Mouse (Mus musculus): ENCODE data around the gene Kdm8. TPM values are rescaled to one million over a fixed set of nuclear protein-coding genes. Genes with fewer than 3 reads are reported as not detected.

The Kdm8 gene
- polyA plus RNA-seq, 1 experiment from 2014 or later: 4.2 TPM

GRCm38 (mm10) chr7:125484791-125485190 is 40.3 kb downstream of the Kdm8 start:
- no peak overlapping the region for H3K4me3 ChIP-seq (ENCODE audit: low read depth, low read length)
- no peaks in the 10 kb centered on the region for H3K9me3 ChIP-seq (ENCODE audit: low read length)
- ATAC-seq (no peak), DNase-seq (ENCODE audit: low spot score) (no peak)
- H3K9ac ChIP-seq (replicated peaks; ENCODE audit: low read depth): no peak overlapping the region
- peaks cover 16% of the 10 kb centered on the region; the same call in 1 of the 2 replicates for H3K36me3 ChIP-seq (ENCODE audit: insufficient read depth, low read length)
- H3K4me1 ChIP-seq (ENCODE audit: insufficient read depth, low read depth, low read length): no peaks in the 10 kb centered on the region
- no peak for TF ChIP-seq CTCF (IDR thresholded peaks at IDR 0.05)
- no peak for TF ChIP-seq EP300 (IDR thresholded peaks at IDR 0.05)
- no peaks in the 10 kb centered on the region for H3K27me3 ChIP-seq (replicated peaks; ENCODE audit: insufficient read depth, low read length)
- no peak overlapping the region for H3K27ac ChIP-seq (ENCODE audit: low read length)
- H3K4me2 ChIP-seq (replicated peaks; ENCODE audit: low read depth, low read length): no peak overlapping the region
- 90% methylated on average over 7 of the region's 7 CpGs for WGBS

GRCm38 (mm10) chr7:125486121-125486630 is 41.7 kb downstream of the Kdm8 start:
- no peak for DNase-seq (ENCODE audit: low spot score)
- TF ChIP-seq CTCF (IDR thresholded peaks at IDR 0.05) (no peak), EP300 (IDR thresholded peaks at IDR 0.05) (no peak)
- no peak overlapping the region for H3K27ac ChIP-seq (ENCODE audit: low read length)

GRCm38 (mm10) chr7:125487126-125487525 is 42.6 kb downstream of the Kdm8 start:
- Histone ChIP-seq H3K4me1 (ENCODE audit: insufficient read depth, low read depth, low read length) (peaks cover 13% of the 10 kb centered on the region), H3K9ac (replicated peaks; ENCODE audit: low read depth) (no peak overlapping the region), H3K27ac (ENCODE audit: low read length) (no peak overlapping the region), H3K9me3 (ENCODE audit: low read length) (no peaks in the 10 kb centered on the region), H3K36me3 (ENCODE audit: insufficient read depth, low read length) (peaks cover 16% of the 10 kb centered on the region; the same call in 1 of the 2 replicates), H3K4me3 (ENCODE audit: low read depth, low read length) (no peak overlapping the region), H3K4me2 (replicated peaks; ENCODE audit: low read depth, low read length) (no peak overlapping the region), H3K27me3 (replicated peaks; ENCODE audit: insufficient read depth, low read length) (no peaks in the 10 kb centered on the region)
- DNase-seq (ENCODE audit: low spot score) (no peak), ATAC-seq (no peak)
- 88% methylated on average over 10 of the region's 10 CpGs for WGBS
- TF ChIP-seq CTCF (IDR thresholded peaks at IDR 0.05) (no peak), EP300 (IDR thresholded peaks at IDR 0.05) (no peak)

More at GRCm38 (mm10) chr7:125486121-125486630, 41.7 kb downstream of the Kdm8 start:
- H3K36me3 ChIP-seq (ENCODE audit: insufficient read depth, low read length): peaks cover 16% of the 10 kb centered on the region; the same call in 1 of the 2 replicates
- H3K4me1 ChIP-seq (ENCODE audit: insufficient read depth, low read depth, low read length): peaks cover 7% of the 10 kb centered on the region; the same call in 1 of the 2 replicates
- 92% methylated on average over 16 of the region's 16 CpGs for WGBS
- H3K9me3 ChIP-seq (ENCODE audit: low read length): no peaks in the 10 kb centered on the region
- no peak overlapping the region for H3K4me3 ChIP-seq (ENCODE audit: low read depth, low read length)
- ATAC-seq: no peak
- H3K4me2 ChIP-seq (replicated peaks; ENCODE audit: low read depth, low read length): no peak overlapping the region
- no peaks in the 10 kb centered on the region for H3K27me3 ChIP-seq (replicated peaks; ENCODE audit: insufficient read depth, low read length)
- no peak overlapping the region for H3K9ac ChIP-seq (replicated peaks; ENCODE audit: low read depth)

GRCm38 (mm10) chr7:125488706-125489105 is 44.2 kb downstream of the Kdm8 start:
- no peak overlapping the region for H3K4me2 ChIP-seq (replicated peaks; ENCODE audit: low read depth, low read length)
- no peak overlapping the region for H3K27ac ChIP-seq (ENCODE audit: low read length)
- no peaks in the 10 kb centered on the region for H3K9me3 ChIP-seq (ENCODE audit: low read length)
- WGBS: 76% methylated on average over 6 of the region's 6 CpGs
- H3K4me3 ChIP-seq (ENCODE audit: low read depth, low read length): no peak overlapping the region
- ATAC-seq (no peak), DNase-seq (ENCODE audit: low spot score) (no peak)
- peaks cover 15% of the 10 kb centered on the region for H3K4me1 ChIP-seq (ENCODE audit: insufficient read depth, low read depth, low read length)
- no peak overlapping the region for H3K9ac ChIP-seq (replicated peaks; ENCODE audit: low read depth)
- TF ChIP-seq CTCF (IDR thresholded peaks at IDR 0.05): no peak
- TF ChIP-seq EP300 (IDR thresholded peaks at IDR 0.05): no peak
- H3K27me3 ChIP-seq (replicated peaks; ENCODE audit: insufficient read depth, low read length): no peaks in the 10 kb centered on the region
- peaks cover 16% of the 10 kb centered on the region; the same call in 1 of the 2 replicates for H3K36me3 ChIP-seq (ENCODE audit: insufficient read depth, low read length)

GRCm38 (mm10) chr7:125489636-125490035 is 45.2 kb downstream of the Kdm8 start:
- TF ChIP-seq CTCF (IDR thresholded peaks at IDR 0.05) (no peak), EP300 (IDR thresholded peaks at IDR 0.05) (no peak)
- no peak overlapping the region for H3K9ac ChIP-seq (replicated peaks; ENCODE audit: low read depth)
- H3K36me3 ChIP-seq (ENCODE audit: insufficient read depth, low read length): peaks cover 10% of the 10 kb centered on the region; the same call in 1 of the 2 replicates
- H3K9me3 ChIP-seq (ENCODE audit: low read length): no peaks in the 10 kb centered on the region
- no peak for DNase-seq (ENCODE audit: low spot score)
- H3K27me3 ChIP-seq (replicated peaks; ENCODE audit: insufficient read depth, low read length): no peaks in the 10 kb centered on the region
- H3K4me2 ChIP-seq (replicated peaks; ENCODE audit: low read depth, low read length): no peak overlapping the region
- WGBS: 83% methylated on average over 2 of the region's 2 CpGs
- no peak overlapping the region for H3K4me3 ChIP-seq (ENCODE audit: low read depth, low read length)
- H3K4me1 ChIP-seq (ENCODE audit: insufficient read depth, low read depth, low read length): peaks cover 15% of the 10 kb centered on the region
- no peak overlapping the region for H3K27ac ChIP-seq (ENCODE audit: low read length)
- ATAC-seq: no peak

GRCm38 (mm10) chr7:125490947-125491735 is 46.7 kb downstream of the Kdm8 start, which contains the start of gene Nsmce1:
TSS of gene Nsmce1 (minus strand) at chr7:125491596.
- Histone ChIP-seq H3K36me3 (ENCODE audit: insufficient read depth, low read length) (no peaks in the 10 kb centered on the region), H3K9me3 (ENCODE audit: low read length) (no peaks in the 10 kb centered on the region), H3K4me2 (replicated peaks; ENCODE audit: low read depth, low read length) (peak within 1 kb of the TSS; percentile 71), H3K4me3 (ENCODE audit: low read depth, low read length) (peak within 1 kb of the TSS; percentile 57), H3K27me3 (replicated peaks; ENCODE audit: insufficient read depth, low read length) (no peaks in the 10 kb centered on the region), H3K9ac (replicated peaks; ENCODE audit: low read depth) (peak within 1 kb of the TSS; percentile 61), H3K4me1 (ENCODE audit: insufficient read depth, low read depth, low read length) (peaks cover 15% of the 10 kb centered on the region), H3K27ac (ENCODE audit: low read length) (peak within 1 kb of the TSS; percentile 87)
- TF ChIP-seq CTCF (IDR thresholded peaks at IDR 0.05) (peak; percentile 61), EP300 (IDR thresholded peaks at IDR 0.05) (0 out of 2 replicates have a peak, but pooled peaks have one; percentile 53)
- DNase-seq (ENCODE audit: low spot score) (peak; percentile 98), ATAC-seq (peak; percentile 99)
- WGBS: under 1% methylated on average over 55 of the region's 56 CpGs
